Mouse (Mus musculus) limb, embryonic 11.5 days (tissue): ENCODE results near the gene Npepl1. TPM values are rescaled to one million over a fixed set of nuclear protein-coding genes. Genes with fewer than 3 reads are reported as not detected.

Source experiments
- ATAC-seq: fragments of 200-750 bp; cut with Nextera tagmentation; 2 replicates; pipeline ENCODE4 v1.8.0; 2017; ENCODE audit warnings: low read depth; ENCODE audit not compliant: insufficient number of reproducible peaks, low FRiP score, low TSS enrichment
- DNase-seq: peaks from one replicate; pipeline ENCODE4 v3.0.0-alpha.2; 2015; ENCODE audit warnings: low spot score
- H3K27ac ChIP-seq: fragments of 300-500 bp; sonication (generic); replicated peaks from 2 replicates; pipeline ENCODE4 v1.5.1; 2014; ENCODE audit warnings: low read depth, mild to moderate bottlenecking, low read length
- H3K27me3 ChIP-seq: fragments of 300-500 bp; sonication (generic); 2 replicates; pipeline ENCODE4 v1.6.1; 2014; ENCODE audit warnings: mild to moderate bottlenecking, low read length, mixed read lengths; ENCODE audit not compliant: control insufficient read depth, insufficient read depth
- H3K36me3 ChIP-seq: fragments of 300-500 bp; sonication (generic); 2 replicates; pipeline ENCODE4 v1.6.1; 2014; ENCODE audit warnings: mild to moderate bottlenecking, low read length, moderate library complexity, mixed read lengths; ENCODE audit not compliant: control insufficient read depth, insufficient read depth
- H3K4me1 ChIP-seq: fragments of 300-500 bp; sonication (generic); 2 replicates; pipeline ENCODE4 v1.6.1; 2014; ENCODE audit warnings: low read length, mixed read lengths; ENCODE audit not compliant: control insufficient read depth, insufficient read depth
- H3K4me2 ChIP-seq: fragments of 300-500 bp; sonication (generic); 2 replicates; pipeline ENCODE4 v1.6.1; 2014; ENCODE audit warnings: low read depth, mild to moderate bottlenecking, moderate library complexity; ENCODE audit not compliant: severe bottlenecking
- H3K4me3 ChIP-seq: fragments of 300-500 bp; sonication (generic); 2 replicates; pipeline ENCODE4 v1.5.1; 2014; ENCODE audit warnings: low read depth, low read length
- H3K9ac ChIP-seq: fragments of 300-500 bp; sonication (generic); 2 replicates; pipeline ENCODE4 v1.6.1; 2014; ENCODE audit warnings: mild to moderate bottlenecking, low read length
- H3K9me3 ChIP-seq: fragments of 300-500 bp; sonication (generic); 2 replicates; pipeline ENCODE4 v1.6.1; 2016; ENCODE audit warnings: low read length; ENCODE audit not compliant: control insufficient read depth
- WGBS: fragments of 180-500 bp; shearing (Covaris S2); extraction: QIAGEN DNeasy Blood & Tissue Kit; methylation state at CpG from one replicate; pipeline ENCODE4 v1.1.7; 2014; 5-methylcytosine and 5-hydroxymethylcytosine counted together
- polyA plus RNA-seq: library from polyadenylated mRNA; unstranded; fragments of >200 nt; fragmentation: Nextera tagmentation; extraction: Ambion mirVana; gene quantifications from 2 replicates; pipeline ENCODE4 v1.2.1, GENCODE M21; 2014

The Npepl1 gene
- polyA plus RNA-seq, 1 experiment from 2014 or later: 40.2 TPM

DNA sequence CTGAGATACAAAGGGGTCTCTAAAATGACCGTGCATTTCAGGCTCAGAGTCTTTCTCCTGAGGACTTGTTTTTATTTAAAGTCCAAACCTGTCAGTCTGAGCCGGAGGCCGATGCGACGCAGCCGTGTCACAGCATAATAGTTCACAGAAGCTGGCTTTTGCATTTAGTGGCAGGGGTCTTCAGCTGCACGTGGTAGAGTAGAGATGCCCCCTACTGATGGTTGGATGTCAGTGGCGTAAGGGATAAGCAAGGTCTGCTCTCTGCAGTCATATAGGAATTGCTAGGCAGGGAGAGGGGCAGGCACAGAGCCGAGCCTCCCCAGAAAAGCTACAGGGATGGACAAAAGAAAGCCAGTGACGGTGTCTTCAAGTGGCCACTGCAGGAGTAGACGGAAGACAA lies 8.0 kb downstream of the Npepl1 start:
- H3K4me2 ChIP-seq: no peak overlapping the region
- no peaks in the 10 kb centered on the region for H3K9me3 ChIP-seq
- no peaks in the 10 kb centered on the region for H3K4me1 ChIP-seq
- DNase-seq: no peak
- no peak overlapping the region for H3K4me3 ChIP-seq
- peaks cover 9% of the 10 kb centered on the region for H3K36me3 ChIP-seq
- H3K27me3 ChIP-seq: no peaks in the 10 kb centered on the region
- no peak for ATAC-seq
- no peak overlapping the region for H3K9ac ChIP-seq
- H3K27ac ChIP-seq: no peak overlapping the region
- WGBS: 66% methylated on average over 11 of the region's 11 CpGs

DNA sequence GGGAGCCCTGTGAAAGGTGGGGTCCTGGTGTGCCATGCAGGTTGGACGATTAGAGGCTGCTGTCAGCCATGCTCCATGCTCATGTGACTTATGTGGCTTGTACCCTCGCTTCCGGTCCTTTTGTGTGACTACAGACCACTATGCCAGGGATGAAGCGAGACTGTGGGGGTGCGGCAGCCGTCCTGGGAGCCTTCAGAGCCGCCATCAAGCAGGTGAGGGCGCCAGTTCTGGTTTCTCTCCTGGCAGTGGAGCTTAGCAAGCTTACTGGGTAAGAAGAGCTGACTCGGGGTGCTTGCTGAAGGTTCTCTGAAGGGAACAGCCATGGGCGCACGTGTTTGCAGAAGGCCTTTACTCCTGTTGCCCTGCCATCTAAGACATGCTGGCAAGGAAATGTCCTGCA lies 9.1 kb downstream of the Npepl1 start:
- Histone ChIP-seq H3K4me2 (no peak overlapping the region), H3K4me3 (no peak overlapping the region), H3K27me3 (no peaks in the 10 kb centered on the region), H3K9me3 (no peaks in the 10 kb centered on the region; the same call in 1 of the 2 replicates), H3K36me3 (peaks cover 12% of the 10 kb centered on the region), H3K9ac (no peak overlapping the region), H3K4me1 (no peaks in the 10 kb centered on the region), H3K27ac (no peak overlapping the region)
- DNase-seq (no peak), ATAC-seq (no peak)
- WGBS: 91% methylated on average over 11 of the region's 11 CpGs

DNA sequence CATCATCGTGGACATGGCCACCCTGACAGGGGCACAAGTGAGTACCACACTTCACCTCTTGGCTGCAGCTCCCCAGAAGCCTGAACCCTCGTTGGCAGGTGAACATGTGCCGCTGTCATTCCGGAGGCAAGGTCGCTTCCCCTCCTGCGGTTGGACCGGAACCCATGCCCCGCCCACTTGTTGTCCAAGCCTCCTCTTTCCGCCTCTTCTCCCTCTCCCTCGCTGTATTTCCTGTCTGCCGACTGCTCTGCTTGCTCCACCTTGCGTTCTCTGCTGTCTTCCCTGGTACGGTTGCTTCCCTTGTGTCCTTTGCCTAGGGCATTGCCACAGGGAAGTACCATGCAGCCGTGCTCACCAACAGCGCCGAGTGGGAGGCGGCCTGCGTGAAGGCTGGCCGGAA lies 10.5 kb downstream of the Npepl1 start:
- WGBS: 95% methylated on average over 19 of the region's 19 CpGs
- H3K4me2 ChIP-seq: no peak overlapping the region
- DNase-seq (no peak), ATAC-seq (no peak)
- H3K4me3 ChIP-seq: no peak overlapping the region
- peaks cover 17% of the 10 kb centered on the region for H3K36me3 ChIP-seq
- H3K27me3 ChIP-seq: no peaks in the 10 kb centered on the region
- peaks cover 6% of the 10 kb centered on the region for H3K9me3 ChIP-seq
- H3K9ac ChIP-seq: no peak overlapping the region
- H3K4me1 ChIP-seq: no peaks in the 10 kb centered on the region
- H3K27ac ChIP-seq: no peak overlapping the region

DNA sequence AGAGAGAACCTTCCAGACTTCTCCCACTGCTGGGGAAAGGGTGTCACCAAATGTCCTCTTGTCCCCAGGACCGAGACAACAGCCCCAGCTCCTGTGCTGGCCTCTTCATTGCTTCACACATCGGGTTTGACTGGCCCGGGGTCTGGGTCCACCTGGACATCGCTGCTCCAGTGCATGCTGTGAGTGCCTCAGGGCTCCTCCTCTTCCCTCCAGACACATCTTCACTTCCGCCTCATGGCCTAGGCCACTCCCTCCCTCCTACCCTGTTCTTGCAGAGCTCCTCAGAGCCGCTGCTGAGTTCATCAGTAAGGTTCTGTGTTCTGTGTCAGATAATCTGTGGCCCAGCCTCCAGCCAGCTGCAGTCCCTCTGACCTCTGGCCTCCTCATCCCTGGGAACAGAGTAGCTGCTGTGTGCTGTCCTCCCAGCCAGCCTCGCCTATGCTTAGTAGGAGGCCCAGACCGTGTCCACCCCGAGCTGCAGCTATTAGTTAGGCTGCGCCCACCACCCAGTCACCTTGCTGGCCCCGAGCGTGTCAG lies 11.3 kb downstream of the Npepl1 start:
- Histone ChIP-seq H3K27me3 (no peaks in the 10 kb centered on the region), H3K27ac (no peak overlapping the region), H3K4me2 (no peak overlapping the region), H3K9me3 (peaks cover 6% of the 10 kb centered on the region), H3K4me1 (peaks cover 1% of the 10 kb centered on the region), H3K4me3 (no peak overlapping the region), H3K9ac (no peak overlapping the region), H3K36me3 (peaks cover 17% of the 10 kb centered on the region)
- 82% methylated on average over 12 of the region's 12 CpGs for WGBS
- DNase-seq (no peak), ATAC-seq (no peak)

DNA sequence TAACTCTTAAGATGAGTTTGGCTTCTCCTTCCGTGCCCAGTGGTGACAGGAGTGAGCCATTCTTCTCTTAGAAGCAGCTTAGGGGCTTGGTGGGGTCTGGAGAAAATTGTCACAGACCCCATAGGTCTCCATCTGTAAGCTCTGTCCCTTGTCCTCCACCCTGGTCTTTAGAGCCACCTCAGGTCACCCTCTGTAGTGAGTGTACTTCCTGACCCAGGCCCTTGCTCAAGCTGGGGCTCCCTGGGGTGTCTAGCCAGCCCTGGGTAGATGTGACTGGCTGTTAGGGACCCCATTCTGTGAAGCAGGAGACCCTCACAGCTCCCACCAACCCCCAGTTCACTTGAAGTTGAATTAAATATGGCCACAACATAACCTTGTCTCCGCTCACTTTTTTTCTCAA lies 12.2 kb downstream of the Npepl1 start:
- Histone ChIP-seq H3K4me2 (no peak overlapping the region), H3K4me3 (no peak overlapping the region), H3K9ac (no peak overlapping the region), H3K9me3 (peaks cover 6% of the 10 kb centered on the region), H3K4me1 (peaks cover 8% of the 10 kb centered on the region), H3K27me3 (no peaks in the 10 kb centered on the region), H3K27ac (no peak overlapping the region), H3K36me3 (peaks cover 17% of the 10 kb centered on the region)
- ATAC-seq: no peak
- DNase-seq: no peak
- 90% methylated on average over 2 of the region's 2 CpGs for WGBS

DNA sequence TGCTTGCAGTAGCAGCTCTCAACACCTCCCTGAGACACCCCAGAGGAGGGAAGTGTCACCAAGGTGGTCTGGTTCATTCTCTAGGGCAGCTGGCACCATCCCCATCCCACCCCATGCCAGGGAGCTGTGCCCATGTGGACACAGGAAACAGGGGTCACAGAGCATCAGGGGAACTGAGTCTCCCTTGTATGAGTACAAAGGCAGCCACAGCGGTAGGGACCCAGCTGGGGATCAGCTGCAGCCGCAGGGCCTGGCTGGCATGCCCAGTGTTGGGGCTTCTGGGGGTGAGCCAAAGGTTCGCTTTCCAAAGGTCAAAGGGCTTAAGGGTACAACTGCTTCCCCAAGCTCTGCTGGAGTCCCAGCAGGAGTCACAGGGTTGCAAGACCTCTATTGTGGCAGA lies 13.6 kb downstream of the Npepl1 start:
- Histone ChIP-seq H3K9ac (no peak overlapping the region), H3K27me3 (no peaks in the 10 kb centered on the region), H3K4me2 (no peak overlapping the region), H3K4me1 (peaks cover 8% of the 10 kb centered on the region), H3K9me3 (peaks cover 6% of the 10 kb centered on the region), H3K36me3 (peaks cover 17% of the 10 kb centered on the region), H3K27ac (no peak overlapping the region), H3K4me3 (no peak overlapping the region)
- WGBS: 88% methylated on average over 3 of the region's 3 CpGs
- DNase-seq (no peak), ATAC-seq (no peak)

DNA sequence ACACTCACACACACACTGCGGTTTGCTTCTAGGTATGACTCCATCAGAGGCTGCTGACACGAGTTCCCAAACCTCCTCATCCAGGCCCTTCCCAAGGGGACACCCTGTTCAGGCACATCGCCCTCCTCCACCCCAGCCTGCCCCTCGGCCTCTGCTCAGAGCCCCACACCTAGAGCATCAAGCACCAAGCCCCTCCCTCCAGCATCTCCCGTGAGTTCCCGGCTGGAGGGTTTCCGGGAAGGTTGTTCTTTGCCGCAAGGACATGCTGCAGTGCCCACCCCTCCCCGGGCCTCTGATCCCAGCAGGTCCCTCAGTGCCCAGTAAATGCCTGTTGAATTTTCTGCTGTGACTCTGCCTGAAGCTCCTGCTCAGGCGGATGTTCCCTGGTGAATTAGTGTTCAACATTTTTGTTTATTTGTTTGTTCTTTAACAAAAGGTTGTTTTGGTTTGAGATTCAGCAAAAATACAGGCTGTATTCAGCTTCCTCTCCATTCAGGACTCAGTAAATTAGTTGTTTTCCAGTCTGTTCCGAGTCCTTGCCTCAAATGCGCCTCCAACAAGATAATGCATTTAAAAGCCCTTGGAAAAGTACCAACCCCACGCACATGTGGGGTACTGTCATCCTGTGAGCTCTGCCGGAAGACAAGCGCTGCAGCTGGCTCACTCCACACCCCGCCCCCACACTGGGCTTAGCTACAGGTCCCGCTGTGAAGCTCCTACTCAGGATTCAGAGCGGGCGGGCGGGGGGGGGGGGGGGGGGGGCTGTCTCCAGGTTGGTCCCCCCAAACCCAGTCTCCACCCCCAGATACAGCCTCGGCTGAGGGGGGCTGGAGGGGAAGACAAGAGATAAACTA lies 16.6 kb downstream of the Npepl1 start:
- H3K36me3 ChIP-seq: peaks cover 11% of the 10 kb centered on the region
- 0 out of 2 replicates have a peak overlapping the region, but pooled peaks have one; percentile 3 for H3K27ac ChIP-seq
- peak overlapping the region; percentile 27; the same call in 1 of the 2 replicates for H3K9ac ChIP-seq
- H3K4me1 ChIP-seq: peaks cover 8% of the 10 kb centered on the region
- DNase-seq (peak; percentile 70), ATAC-seq (peak; percentile 60; the same call in 1 of the 2 replicates)
- 7% methylated on average over 20 of the region's 21 CpGs for WGBS
- H3K4me3 ChIP-seq: no peak overlapping the region
- no peaks in the 10 kb centered on the region for H3K27me3 ChIP-seq
- H3K9me3 ChIP-seq: peaks cover 6% of the 10 kb centered on the region
- H3K4me2 ChIP-seq: peak overlapping the region; percentile 35

DNA sequence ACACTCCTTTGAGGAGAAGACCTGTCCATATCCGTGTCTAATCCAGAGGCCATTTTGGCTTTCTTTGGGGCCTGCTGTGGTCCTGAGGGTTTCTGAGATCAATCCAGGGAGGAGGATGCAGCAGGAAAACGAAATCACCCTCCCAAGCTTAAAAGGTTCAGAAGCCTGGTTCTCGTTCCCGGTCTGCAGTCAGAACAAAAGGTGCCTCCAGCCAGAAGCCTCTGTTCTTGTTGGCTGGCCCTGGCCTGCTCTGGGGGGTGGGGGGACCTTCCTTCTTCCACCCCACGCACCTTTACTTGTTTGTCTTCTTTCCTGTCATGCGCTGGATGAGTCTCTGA lies 17.2 kb downstream of the Npepl1 start:
- Histone ChIP-seq H3K27me3 (no peaks in the 10 kb centered on the region), H3K9ac (no peak overlapping the region), H3K27ac (0 out of 2 replicates have a peak overlapping the region, but pooled peaks have one; percentile 3), H3K4me2 (peak overlapping the region; percentile 35), H3K36me3 (peaks cover 10% of the 10 kb centered on the region; the same call in 1 of the 2 replicates), H3K4me1 (peaks cover 8% of the 10 kb centered on the region), H3K9me3 (peaks cover 6% of the 10 kb centered on the region), H3K4me3 (no peak overlapping the region)
- no peak for DNase-seq
- ATAC-seq: peak; percentile 7; the same call in 1 of the 2 replicates
- WGBS: 23% methylated on average over 6 of the region's 6 CpGs
